Comparison of ENCODE assay signal across 7 mouse cellular contexts in genomic region chr16:95701802-95702561, GRCm38 (mm10). TPM values are rescaled to one million over a fixed set of nuclear protein-coding genes. Genes with fewer than 3 reads are reported as not detected.
DNase-seq lines count a peak whose midpoint lies in the region; ATAC-seq lines count a peak whose summit lies in the region.

TSS of gene Ets2 (plus strand) at chr16:95702075.

- H3K27me3 ChIP-seq in embryonic facial prominence, embryonic 11.5 days (ENCODE audit: control insufficient read depth, insufficient read depth, low read length), result no peaks in the 10 kb centered on the region
- no peaks in the 10 kb centered on the region for H3K27me3 ChIP-seq in limb, embryonic 11.5 days (ENCODE audit: control insufficient read depth, insufficient read depth, low read length)
- no peaks in the 10 kb centered on the region for H3K27me3 ChIP-seq in midbrain, embryonic 14.5 days (ENCODE audit: control insufficient read depth, insufficient read depth, low read length)

- H3K4me1 ChIP-seq in embryonic facial prominence, embryonic 11.5 days (ENCODE audit: control insufficient read depth, insufficient read depth, low read length), result no peaks in the 10 kb centered on the region
- H3K4me1 ChIP-seq in limb, embryonic 11.5 days (ENCODE audit: control insufficient read depth, insufficient read depth, low read length), result peaks cover 30% of the 10 kb centered on the region
- peaks cover 20% of the 10 kb centered on the region; the same call in 1 of the 2 replicates for H3K4me1 ChIP-seq in midbrain, embryonic 14.5 days (ENCODE audit: control insufficient read depth, insufficient read depth, low read length)

- H3K4me2 ChIP-seq in embryonic facial prominence, embryonic 11.5 days (ENCODE audit: low read depth, low read length), result peak within 1 kb of the TSS; percentile 87
- peak within 1 kb of the TSS; percentile 77 for H3K4me2 ChIP-seq in limb, embryonic 11.5 days (ENCODE audit: low read depth, severe bottlenecking)
- peak within 1 kb of the TSS; percentile 62 for H3K4me2 ChIP-seq in midbrain, embryonic 14.5 days (ENCODE audit: low read length)

- ATAC-seq in embryonic facial prominence, embryonic 11.5 days (replicated peaks; ENCODE audit: insufficient number of reproducible peaks, low FRiP score, low TSS enrichment, low read depth), result peak; percentile 93
- peak; percentile 83 for ATAC-seq in limb, embryonic 11.5 days (ENCODE audit: insufficient number of reproducible peaks, low FRiP score, low TSS enrichment, low read depth)
- ATAC-seq in midbrain, embryonic 14.5 days (ENCODE audit: low FRiP score, low TSS enrichment), result peak; percentile 91

- WGBS in embryonic facial prominence, embryonic 11.5 days, result under 1% methylated on average over 54 of the region's 64 CpGs
- WGBS in limb, embryonic 11.5 days, result under 1% methylated on average over 52 of the region's 64 CpGs
- 1% methylated on average over 64 of the region's 64 CpGs for WGBS in midbrain, embryonic 14.5 days

- H3K27ac ChIP-seq in embryonic facial prominence, embryonic 11.5 days (replicated peaks; ENCODE audit: low read depth, low read length), result peak within 1 kb of the TSS; percentile 90
- peak within 1 kb of the TSS; percentile 94 for H3K27ac ChIP-seq in limb, embryonic 11.5 days (replicated peaks; ENCODE audit: low read depth, low read length)
- peak within 1 kb of the TSS; percentile 88 for H3K27ac ChIP-seq in midbrain, embryonic 14.5 days (replicated peaks; ENCODE audit: low read depth, low read length)

- no peaks in the 10 kb centered on the region for H3K9me3 ChIP-seq in embryonic facial prominence, embryonic 11.5 days (replicated peaks; ENCODE audit: control insufficient read depth, low read length)
- H3K9me3 ChIP-seq in limb, embryonic 11.5 days (ENCODE audit: control insufficient read depth, low read length), result no peaks in the 10 kb centered on the region
- H3K9me3 ChIP-seq in midbrain, embryonic 14.5 days (ENCODE audit: control insufficient read depth, low read length), result no peaks in the 10 kb centered on the region

- 0 out of 2 replicates have a peak, but pooled peaks cover 2% of the 10 kb centered on the region for H3K36me3 ChIP-seq in embryonic facial prominence, embryonic 11.5 days (replicated peaks; ENCODE audit: control insufficient read depth, insufficient read depth, low read depth, low read length)
- H3K36me3 ChIP-seq in limb, embryonic 11.5 days (ENCODE audit: control insufficient read depth, insufficient read depth, low read length), result peaks cover 9% of the 10 kb centered on the region
- no peaks in the 10 kb centered on the region for H3K36me3 ChIP-seq in midbrain, embryonic 14.5 days (ENCODE audit: control insufficient read depth, insufficient read depth, low read length)

- peak within 1 kb of the TSS; percentile 95 for H3K9ac ChIP-seq in embryonic facial prominence, embryonic 11.5 days (replicated peaks; ENCODE audit: low read length)
- H3K9ac ChIP-seq in limb, embryonic 11.5 days (ENCODE audit: low read length), result peak within 1 kb of the TSS; percentile 94
- H3K9ac ChIP-seq in midbrain, embryonic 14.5 days (replicated peaks; ENCODE audit: low read length), result peak within 1 kb of the TSS; percentile 88

- DNase-seq in adrenal gland, postnatal 14 days, result peak; percentile 95
- peak; percentile 91 for DNase-seq in embryonic facial prominence, embryonic 11.5 days (ENCODE audit: low spot score)
- DNase-seq in heart, adult 11 months, result peak; percentile 100
- peak; percentile 91 for DNase-seq in kidney, adult 18-20 months
- DNase-seq in limb, embryonic 11.5 days (ENCODE audit: low spot score), result peak; percentile 93
- DNase-seq in midbrain, embryonic 14.5 days, result peak; percentile 93
- DNase-seq in spleen, adult 18-20 months, result peak; percentile 83 to 92

- H3K4me3 ChIP-seq in embryonic facial prominence, embryonic 11.5 days (ENCODE audit: low read depth, low read length), result peak within 1 kb of the TSS; percentile 70
- peak within 1 kb of the TSS; percentile 84 for H3K4me3 ChIP-seq in limb, embryonic 11.5 days (ENCODE audit: low read depth, low read length)
- H3K4me3 ChIP-seq in midbrain, embryonic 14.5 days (replicated peaks; ENCODE audit: low read depth, low read length), result peak within 1 kb of the TSS; percentile 76

RNA-seq across cellular contexts. Expression of gene Ets2, which starts in this region (rescaled TPM):
- total RNA-seq in adrenal gland, postnatal 14 days (2021), result 69.5 and 77.3 TPM in 2 replicates
- 35.4 and 41.7 TPM in 2 replicates for polyA plus RNA-seq in embryonic facial prominence, embryonic 11.5 days (2014; fragmentation: Nextera tagmentation; extraction: Ambion mirVana)
- polyA plus RNA-seq in limb, embryonic 11.5 days (2014; fragmentation: Nextera tagmentation; extraction: Ambion mirVana), result 98.2 and 112 TPM in 2 replicates
- 11.9 and 12.4 TPM in 2 replicates for polyA plus RNA-seq in midbrain, embryonic 14.5 days (2014; fragmentation: Nextera tagmentation; extraction: Ambion mirVana)

Comparison
In these comparisons a context has a peak if more than half of its experiments do, and no peak if none do; other contexts are left out.
1. Peak in every context shown above with its lines: DNase-seq, ATAC-seq, H3K4me3 ChIP-seq and H3K27ac ChIP-seq.